Mouse (Mus musculus) cerebellum, adult 18-20 months (tissue): ENCODE measurements around the gene Lce1b.

ENCODE experiments used
- DNase-seq, 2 experiments: peaks; one replicate each; pipeline ENCODE4 v3.0.0; 2021

Gene Lce1b

GRCm38 (mm10) chr3:92656826-92657225, at the start of gene Lce1b:
Gene Lce1b, minus strand, starts transcription at chr3:92656926.
- DNase-seq = no peak

- DNase-seq = no peak
Observed at GRCm38 (mm10) chr3:92694613-92695012, 37.9 kb upstream of the Lce1b start.

DNA sequence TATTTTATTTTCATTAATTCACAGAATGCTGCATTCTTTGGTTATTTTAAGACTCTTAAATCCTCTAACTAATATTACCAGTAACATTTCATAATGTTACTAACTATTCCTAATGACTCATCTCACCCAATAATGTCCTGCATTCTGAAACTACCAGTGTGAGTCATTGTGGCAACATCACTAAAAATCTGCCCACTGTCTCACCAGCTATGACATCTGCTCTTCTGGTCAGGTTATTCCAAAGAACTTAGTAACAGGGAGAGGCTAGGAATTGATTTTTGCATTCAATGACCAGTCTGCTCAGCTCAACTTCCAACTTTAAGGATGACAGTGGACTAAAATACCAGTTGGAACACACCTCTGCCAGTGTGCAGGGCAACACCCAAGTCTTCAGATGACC, 35.0 kb upstream of the Lce1b start:
- DNase-seq = no peak

- peak; percentile 23 to 38 for DNase-seq
Observed at GRCm38 (mm10) chr3:92689154-92689553, 32.4 kb upstream of the Lce1b start.

- DNase-seq = no peak
Observed at GRCm38 (mm10) chr3:92687110-92687509, 30.4 kb upstream of the Lce1b start, which contains the start of gene Lce1d. Gene Lce1d, minus strand, starts transcription at chr3:92687210.

GRCm38 (mm10) chr3:92678947-92679346, 22.2 kb upstream of the Lce1b start, which contains the start of gene Lce1c:
Gene Lce1c, plus strand, starts transcription at chr3:92679247.
- no peak for DNase-seq

DNA sequence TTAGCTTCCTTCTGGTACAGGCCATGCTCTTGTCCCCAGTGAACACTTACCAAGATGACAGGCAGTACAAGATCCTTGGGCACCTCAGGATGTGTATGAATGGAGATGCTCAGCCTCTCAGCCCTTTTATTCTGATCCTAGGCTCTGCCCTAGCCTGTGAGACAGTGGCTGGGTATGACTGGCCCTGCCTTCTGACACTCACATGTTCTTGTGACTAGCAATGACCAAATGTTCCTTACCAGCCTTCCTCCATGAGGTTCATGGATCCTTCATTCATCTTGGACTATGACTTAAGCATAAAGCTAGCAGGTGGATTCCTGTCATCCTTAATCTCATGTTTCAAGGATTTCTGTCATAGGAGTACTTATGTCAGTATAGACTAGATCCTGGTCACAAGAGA, 13.5 kb upstream of the Lce1b start, which contains the start of gene Lce1a2:
Lce1a2 (minus strand) TSS at position 101 of the 400 bp plus-strand sequence.
- no peak for DNase-seq

DNA sequence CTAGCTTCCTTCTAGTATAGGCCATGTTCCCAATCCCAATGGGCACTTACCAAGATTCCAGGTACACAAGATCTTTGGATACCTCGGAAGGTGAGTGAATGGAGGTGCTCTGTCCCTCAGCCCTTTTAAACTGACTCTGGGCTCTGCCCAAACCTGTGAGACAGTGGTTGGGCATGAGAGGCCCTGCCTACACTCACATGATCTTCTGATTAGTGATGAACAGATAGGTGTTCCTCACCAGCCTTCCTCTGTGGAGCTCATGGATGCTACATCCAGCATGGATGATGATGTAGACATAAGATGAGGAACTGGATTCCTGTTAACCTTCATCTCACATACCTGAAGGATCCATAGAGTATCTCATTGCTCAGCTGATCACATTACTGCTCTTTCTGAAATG, 8.5 kb downstream of the Lce1b start, which contains the start of gene Lce1a1:
Lce1a1 (minus strand) TSS at position 101 of the 400 bp plus-strand sequence.
- no peak for DNase-seq

DNA sequence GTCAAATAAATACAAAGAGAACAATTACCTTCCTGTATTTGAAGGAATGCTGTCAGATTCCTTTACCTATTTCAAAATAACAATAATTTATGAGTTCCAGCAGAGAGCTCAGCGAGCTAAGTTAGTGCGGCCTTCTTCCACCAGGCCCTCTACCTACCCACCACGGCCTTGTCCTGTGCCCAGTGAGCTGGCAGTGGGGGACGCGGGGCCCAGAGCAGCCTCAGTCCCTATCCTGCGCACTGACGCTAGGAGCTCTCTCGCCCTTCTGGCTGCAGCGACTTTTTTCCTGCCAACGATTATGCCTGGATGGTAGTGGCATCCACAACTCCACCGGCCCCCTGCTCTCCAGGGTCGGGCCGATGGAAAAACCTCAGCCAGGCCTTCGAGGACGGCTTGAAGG, 16.9 kb downstream of the Lce1b start:
- no peak for DNase-seq

GRCm38 (mm10) chr3:92638653-92638991, 18.1 kb downstream of the Lce1b start:
- no peak for DNase-seq

DNA sequence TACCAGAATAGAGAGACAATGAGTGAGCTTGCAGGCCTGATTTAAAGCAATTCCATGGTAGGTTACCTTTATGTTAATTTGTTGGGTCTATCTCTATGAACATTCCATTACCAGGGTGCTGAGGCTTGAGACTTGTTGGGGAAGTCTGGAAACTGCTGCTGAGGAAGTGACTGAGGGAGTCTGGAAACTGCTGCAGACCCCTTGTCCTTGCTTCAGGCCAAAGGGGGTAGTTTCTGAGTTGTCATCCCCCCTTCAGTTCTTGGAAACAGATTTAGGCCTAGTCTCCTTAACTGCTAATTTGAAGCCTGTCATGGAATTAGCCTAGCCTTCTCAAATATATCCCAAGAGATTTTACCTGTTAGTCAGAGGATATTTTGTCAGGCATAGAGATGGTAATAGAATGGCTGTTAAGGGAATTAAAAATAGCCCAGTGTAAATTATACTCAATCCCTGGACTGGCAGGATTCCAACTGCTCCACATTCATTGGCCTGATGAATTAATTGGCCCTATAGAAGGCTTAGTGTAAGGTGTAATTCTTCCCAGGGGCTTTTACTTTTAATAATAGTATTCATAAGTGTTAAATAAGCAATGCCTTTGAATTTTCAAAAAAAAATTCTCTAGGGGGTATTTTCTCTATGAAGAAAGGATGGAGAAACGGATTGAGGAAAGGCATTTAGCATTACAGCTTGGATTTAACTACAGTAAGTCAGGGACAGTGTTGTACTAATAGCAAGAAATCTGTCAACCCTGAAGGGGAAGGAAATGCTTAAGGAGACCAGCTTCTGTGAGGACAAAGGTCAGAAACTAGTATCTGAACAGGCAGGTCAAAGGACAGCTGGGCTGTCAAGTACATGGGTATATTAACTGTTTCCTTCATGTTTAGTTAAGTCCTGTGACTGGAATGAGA, 18.7 kb downstream of the Lce1b start:
- no peak for DNase-seq

- DNase-seq = no peak
Observed at GRCm38 (mm10) chr3:92621560-92621959, 35.2 kb downstream of the Lce1b start, which contains the start of gene Lce6a. Gene Lce6a, minus strand, starts transcription at chr3:92621660.

DNA sequence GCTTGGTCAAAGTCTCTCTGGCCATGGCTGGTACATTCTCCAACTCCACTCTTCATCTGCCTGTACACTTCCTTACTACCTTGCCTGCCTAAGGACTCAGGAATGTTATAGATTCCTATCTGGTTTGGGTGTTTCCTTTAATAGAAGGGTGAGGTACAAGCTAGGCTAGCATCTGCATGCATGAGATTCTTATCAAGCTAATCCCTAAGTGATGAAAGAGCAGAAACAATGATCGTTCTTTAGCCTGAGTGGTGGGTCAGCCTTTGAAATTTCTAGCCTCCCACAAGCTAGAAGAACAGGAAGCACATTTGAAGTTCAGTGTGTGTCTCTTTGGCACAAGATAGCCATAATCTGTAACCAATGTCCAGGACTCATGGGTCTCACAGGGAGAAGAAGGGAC, 46.9 kb downstream of the Lce1b start:
- no peak for DNase-seq

DNA sequence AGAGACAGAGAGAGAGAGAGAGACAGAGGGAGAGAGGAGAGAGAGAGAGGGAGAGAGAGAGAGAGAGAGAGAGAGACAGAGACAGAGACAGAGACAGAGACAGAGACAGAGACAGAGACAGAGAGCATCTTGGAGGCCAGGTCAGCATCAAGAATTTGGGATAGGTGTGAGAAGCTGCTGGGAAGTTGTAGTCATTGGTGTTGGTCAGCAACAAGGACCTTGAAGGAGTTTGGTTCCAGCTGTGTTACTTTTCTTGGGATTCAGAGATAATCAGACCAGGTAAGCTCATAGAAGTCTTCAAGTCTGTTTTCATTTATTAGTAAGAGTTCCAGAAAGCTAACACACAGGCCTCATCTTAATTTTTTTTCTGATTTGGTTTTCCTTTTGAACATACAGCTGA, 49.3 kb downstream of the Lce1b start, which contains the start of gene 2210017I01Rik:
2210017I01Rik (minus strand) TSS at position 101 of the 400 bp plus-strand sequence.
- no peak for DNase-seq
